Mouse (Mus musculus) adrenal gland, postnatal 4 days (tissue): ENCODE data around the gene Tmem183a. TPM values are rescaled to one million over a fixed set of nuclear protein-coding genes. Genes with fewer than 3 reads are reported as not detected.

Source experiments
- DNase-seq, 2 experiments: peaks; one replicate each; pipeline ENCODE4 v3.0.0; 2021 to 2022; ENCODE audit warnings: low spot score in 2 of 2, mixed read lengths in 2 of 2
- total RNA-seq, 2 experiments: library from RNA; stranded (reverse); gene quantifications; 2 replicates each; pipeline ENCODE4 v1.2.3; 2021

Gene Tmem183a
- total RNA-seq, 2 experiments from 2014 or later = 53.9 to 60.4 TPM

DNA sequence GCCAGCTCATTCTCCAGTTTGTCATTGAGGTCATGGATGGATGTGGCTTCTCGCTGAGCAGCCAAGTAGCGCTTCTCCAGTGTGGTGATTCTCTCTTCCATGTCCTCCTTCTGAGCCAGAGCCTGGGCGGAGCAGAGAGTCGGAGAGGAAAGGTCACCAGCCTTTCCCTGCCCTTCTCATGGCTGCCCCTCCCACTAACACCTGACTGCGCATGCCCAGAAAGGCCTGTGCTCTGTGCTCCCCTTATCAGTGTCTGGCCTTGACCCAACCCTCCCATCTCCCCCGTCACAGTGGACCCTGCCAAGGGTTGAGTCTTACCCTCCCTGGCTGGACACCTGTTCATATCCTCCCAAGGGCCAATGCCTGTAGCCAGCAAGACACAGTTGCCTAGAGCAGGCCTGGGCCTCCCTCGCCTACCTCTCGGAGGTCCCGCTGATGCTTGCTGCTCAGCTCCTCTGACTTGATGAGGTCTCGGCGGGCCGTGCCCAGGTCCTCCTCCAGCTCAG, 34.9 kb downstream of the Tmem183a start:
- no peak for DNase-seq

DNA sequence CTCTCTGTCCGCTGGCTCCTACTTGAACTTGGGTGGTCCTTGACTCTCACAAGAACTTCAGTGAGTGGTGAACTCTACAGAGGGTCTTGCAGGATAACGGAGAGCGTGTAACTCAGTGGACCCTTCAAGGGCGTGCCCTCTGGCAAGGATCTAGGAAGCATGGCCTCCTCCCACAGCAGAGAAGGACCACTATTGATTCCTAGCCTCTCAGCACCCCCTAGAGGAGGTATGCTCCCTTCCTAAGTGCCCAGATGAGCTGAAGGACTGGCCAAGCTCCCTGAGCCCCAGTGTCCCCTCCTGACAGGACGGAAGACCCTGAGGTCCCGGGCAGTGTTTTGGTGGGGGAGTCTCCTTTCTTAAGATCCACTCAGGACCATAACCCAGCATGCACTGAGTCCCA, 39.2 kb downstream of the Tmem183a start:
- no peak for DNase-seq

- DNase-seq = no peak
Observed at GRCm38 (mm10) chr1:134320691-134321301, 41.0 kb downstream of the Tmem183a start.

- no peak for DNase-seq
Observed at GRCm38 (mm10) chr1:134318261-134318660, 43.5 kb downstream of the Tmem183a start.

DNA sequence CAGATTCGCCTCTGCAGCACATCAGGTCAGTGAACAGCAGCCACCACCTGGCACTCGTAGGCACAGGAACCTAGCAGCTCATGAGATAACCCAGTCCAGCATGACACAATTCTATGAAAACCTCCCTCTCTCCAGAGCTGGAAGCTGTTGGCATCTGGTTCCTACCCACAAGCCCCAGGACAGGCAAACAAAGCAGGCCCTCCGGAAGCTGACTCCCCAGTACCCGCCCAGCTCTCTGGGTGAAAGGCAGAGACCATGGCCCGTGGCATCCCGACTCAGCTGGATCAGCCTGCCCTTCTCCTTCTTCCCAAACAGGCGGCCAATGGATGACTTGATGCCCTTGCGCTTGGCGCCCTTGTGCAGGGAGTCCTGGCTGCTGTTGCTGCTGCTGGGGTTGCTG, 45.4 kb downstream of the Tmem183a start:
- DNase-seq = no peak

DNA sequence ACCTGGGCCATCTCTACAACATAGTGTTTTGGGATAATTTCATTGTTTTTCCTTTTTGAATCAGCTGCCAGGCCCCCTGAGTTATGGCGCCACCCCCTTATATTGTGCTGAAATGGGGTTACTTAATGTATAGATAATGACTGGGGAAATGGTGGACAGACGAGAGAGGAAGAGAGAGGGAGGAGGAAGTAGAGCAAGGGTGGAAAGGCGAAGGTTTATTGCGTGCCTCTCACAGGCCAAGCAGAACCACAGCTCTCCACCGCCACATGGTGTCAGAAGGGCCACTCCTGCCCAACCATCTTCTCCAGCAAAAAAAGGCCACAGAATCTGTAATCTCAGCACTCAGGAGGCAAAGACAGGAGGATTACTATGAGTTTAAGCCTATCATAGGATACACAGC, 46.6 kb downstream of the Tmem183a start:
- DNase-seq = no peak

- DNase-seq = no peak
Observed at GRCm38 (mm10) chr1:134311760-134312159, 50.0 kb downstream of the Tmem183a start.

- DNase-seq = no peak
Observed at GRCm38 (mm10) chr1:134310729-134311128, 51.0 kb downstream of the Tmem183a start.

DNA sequence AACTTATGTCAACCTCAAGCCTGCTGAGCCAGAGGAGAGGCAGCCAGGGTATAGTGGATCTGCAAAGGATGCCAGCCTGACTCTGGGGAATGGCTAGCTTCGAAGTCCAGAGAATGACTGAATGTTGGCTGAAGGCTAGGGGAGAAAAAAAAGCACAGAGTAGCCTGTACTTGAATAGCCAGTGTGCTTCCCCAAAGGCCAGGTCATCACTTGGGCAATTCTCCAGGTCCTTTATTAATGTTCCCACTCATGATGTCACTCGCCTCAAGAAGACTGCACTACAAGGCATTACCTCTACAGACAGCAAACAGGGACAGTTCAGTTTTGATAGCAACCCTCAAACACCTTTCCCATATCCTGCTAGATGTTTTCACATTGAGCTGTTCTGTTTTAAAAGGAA, 51.5 kb downstream of the Tmem183a start:
- DNase-seq = no peak

- DNase-seq = no peak
Observed at GRCm38 (mm10) chr1:134307409-134307808, 54.4 kb downstream of the Tmem183a start.

- no peak for DNase-seq
Observed at GRCm38 (mm10) chr1:134304940-134305339, 56.8 kb downstream of the Tmem183a start.

GRCm38 (mm10) chr1:134302568-134303238, 59.1 kb downstream of the Tmem183a start:
- DNase-seq = no peak

DNA sequence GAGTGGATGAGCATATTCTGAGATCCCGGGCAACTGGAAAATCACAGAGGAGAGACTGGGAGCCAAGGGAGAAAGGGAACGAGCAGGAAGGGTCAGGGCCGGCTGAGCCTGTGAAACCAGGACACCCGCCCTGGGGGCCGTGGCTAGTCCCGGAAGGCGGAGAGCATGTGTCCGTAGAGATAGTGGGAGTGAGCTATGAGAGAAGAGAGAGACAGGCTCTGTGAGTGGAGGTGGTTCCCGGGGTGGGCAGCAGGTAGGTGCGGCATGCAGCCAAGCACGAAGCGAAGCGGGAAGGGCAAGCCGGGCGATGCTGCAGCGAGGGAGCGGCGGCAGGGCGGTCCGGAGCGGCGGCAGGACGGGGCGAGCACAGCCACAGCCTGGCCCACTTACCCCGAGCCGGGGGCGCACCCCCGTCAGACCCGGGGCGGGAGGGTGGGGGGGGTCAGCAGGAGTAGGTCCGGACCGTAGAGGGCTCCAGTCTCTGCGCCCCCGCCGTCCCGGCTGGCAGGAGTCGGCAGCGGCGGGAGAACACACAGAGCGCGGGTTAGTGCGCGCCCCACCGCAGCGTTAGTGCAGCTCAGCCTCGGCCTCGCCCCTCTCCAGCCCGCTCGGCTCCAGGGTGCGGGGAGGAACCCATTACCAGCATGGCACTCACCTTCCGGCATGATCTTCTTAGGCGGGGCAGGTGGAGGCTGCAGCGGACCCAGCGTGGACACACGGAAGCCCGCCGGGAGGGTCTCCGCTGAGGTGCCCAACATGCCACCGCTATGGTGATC, 63.0 kb downstream of the Tmem183a start:
- no peak for DNase-seq

GRCm38 (mm10) chr1:134297265-134297664, 64.5 kb downstream of the Tmem183a start:
- DNase-seq = no peak

Other genes with a start within 250 kb of the Tmem183a start
- 1 to 10 TPM in 1 of 2 experiments, under 1 TPM in 1; 0.81 to 3.4 TPM for gene Chil1, start 179.8 kb downstream of the Tmem183a start, total RNA-seq
- gene Mybph, start 168.5 kb downstream of the Tmem183a start, total RNA-seq = under 1 TPM; 0.34 to 0.84 TPM
- gene Adora1, start 126.5 kb downstream of the Tmem183a start, total RNA-seq = 100 to 1,000 TPM in 1 of 2 experiments, 10 to 100 TPM in 1; 88.6 to 106 TPM
- 1 to 10 TPM; 1.8 to 3.4 TPM for gene Myog, start 72.0 kb downstream of the Tmem183a start, total RNA-seq
- 1 to 10 TPM; 2.9 to 3.5 TPM for gene Ppfia4, start 29.1 kb downstream of the Tmem183a start, total RNA-seq
- gene 4933406M09Rik, start 24.0 kb upstream of the Tmem183a start, total RNA-seq = not detected
- 10 to 100 TPM; 27.0 to 28.8 TPM for gene Cyb5r1, start 43.6 kb upstream of the Tmem183a start, total RNA-seq
- 100 to 1,000 TPM; 108 to 109 TPM for gene Adipor1, start 53.4 kb upstream of the Tmem183a start, total RNA-seq
- 10 to 100 TPM; 25.4 to 26.5 TPM for gene Klhl12, start 93.6 kb upstream of the Tmem183a start, total RNA-seq
- gene Rabif, start 132.7 kb upstream of the Tmem183a start, total RNA-seq = 10 to 100 TPM; 28.7 to 29.6 TPM
- not detected for gene Mgat4e, start 187.7 kb upstream of the Tmem183a start, total RNA-seq
- gene Kdm5b, start 198.2 kb upstream of the Tmem183a start, total RNA-seq = 10 to 100 TPM; 64.0 to 65.5 TPM